Mouse (Mus musculus) midbrain, embryonic 16.5 days (tissue): ENCODE measurements around the gene Mospd1. TPM values are rescaled to one million over a fixed set of nuclear protein-coding genes. Genes with fewer than 3 reads are reported as not detected.

ENCODE experiments used
- ATAC-seq: fragments of 200-750 bp; cut with Nextera tagmentation; 2 replicates; pipeline ENCODE4 v1.8.0; 2017; ENCODE audit warnings: moderate TSS enrichment
- H3K27ac ChIP-seq: fragments of 300-500 bp; sonication (generic); 2 replicates; pipeline ENCODE4 v1.5.1; 2014; ENCODE audit warnings: mild to moderate bottlenecking, low read length, mixed read lengths
- H3K27me3 ChIP-seq: fragments of 300-500 bp; sonication (generic); 2 replicates; pipeline ENCODE4 v1.6.1; 2014; ENCODE audit warnings: low read depth, low read length, mixed read lengths; ENCODE audit not compliant: control insufficient read depth, insufficient read depth
- H3K36me3 ChIP-seq: fragments of 300-500 bp; sonication (generic); 2 replicates; pipeline ENCODE4 v1.6.1; 2014; ENCODE audit warnings: mild to moderate bottlenecking, low read length, moderate library complexity, mixed read lengths; ENCODE audit not compliant: control insufficient read depth, insufficient read depth
- H3K4me1 ChIP-seq: fragments of 300-500 bp; sonication (generic); 2 replicates; pipeline ENCODE4 v1.6.1; 2014; ENCODE audit warnings: mild to moderate bottlenecking, low read length, mixed read lengths; ENCODE audit not compliant: control insufficient read depth, insufficient read depth
- H3K4me2 ChIP-seq: fragments of 300-500 bp; sonication (generic); 2 replicates; pipeline ENCODE4 v1.6.1; 2014; ENCODE audit warnings: mild to moderate bottlenecking, low read length, mixed read lengths
- H3K4me3 ChIP-seq: fragments of 300-500 bp; sonication (generic); 2 replicates; pipeline ENCODE4 v1.5.1; 2014; ENCODE audit warnings: low read depth, mild to moderate bottlenecking, low read length, moderate library complexity, mixed read lengths
- H3K9ac ChIP-seq: fragments of 300-500 bp; sonication (generic); 2 replicates; pipeline ENCODE4 v1.6.1; 2014; ENCODE audit warnings: low read depth, low read length, mixed read lengths
- H3K9me3 ChIP-seq: fragments of 300-500 bp; sonication (generic); replicated peaks from 2 replicates; pipeline ENCODE4 v1.6.1; 2014; ENCODE audit warnings: mild to moderate bottlenecking, low read length, mixed read lengths; ENCODE audit not compliant: control insufficient read depth, poor library complexity, severe bottlenecking
- WGBS: fragments of 180-500 bp; shearing (Covaris S2); extraction: QIAGEN DNeasy Blood & Tissue Kit; methylation state at CpG from one replicate; pipeline ENCODE4 v1.1.7; 2014; 5-methylcytosine and 5-hydroxymethylcytosine counted together
- polyA plus RNA-seq: library from polyadenylated mRNA; unstranded; fragments of >200 nt; fragmentation: Nextera tagmentation; extraction: Ambion mirVana; gene quantifications from 2 replicates; pipeline ENCODE4 v1.2.1, GENCODE M21; 2015

The Mospd1 gene
- polyA plus RNA-seq, result 41.2 and 43.8 TPM in 2 replicates

GRCm38 (mm10) chrX:53370366-53370740 lies at the start of gene Mospd1:
Gene Mospd1 (minus strand): TSS chrX:53370502.
- WGBS, result 28% methylated on average over 5 of the region's 15 CpGs
- Histone ChIP-seq H3K36me3 (no peaks in the 10 kb centered on the region), H3K4me3 (peak within 1 kb of the TSS; percentile 58), H3K27ac (peak within 1 kb of the TSS; percentile 72), H3K9me3 (no peaks in the 10 kb centered on the region), H3K27me3 (no peaks in the 10 kb centered on the region), H3K4me2 (peak within 1 kb of the TSS; percentile 70), H3K9ac (peak within 1 kb of the TSS; percentile 76), H3K4me1 (no peaks in the 10 kb centered on the region; the same call in none of the 2 replicates)
- ATAC-seq, result peak; percentile 98

- Histone ChIP-seq H3K9me3 (no peaks in the 10 kb centered on the region), H3K4me3 (no peak overlapping the region), H3K4me2 (no peak overlapping the region), H3K36me3 (no peaks in the 10 kb centered on the region), H3K9ac (no peak overlapping the region), H3K4me1 (no peaks in the 10 kb centered on the region), H3K27me3 (no peaks in the 10 kb centered on the region), H3K27ac (no peak overlapping the region)
- WGBS, result 64% methylated on average over 3 of the region's 3 CpGs
- ATAC-seq, result no peak
Observed at GRCm38 (mm10) chrX:53386362-53386761, 16.1 kb upstream of the Mospd1 start.

GRCm38 (mm10) chrX:53383122-53383521 lies 12.8 kb upstream of the Mospd1 start:
- no peaks in the 10 kb centered on the region for H3K36me3 ChIP-seq
- H3K27ac ChIP-seq, result no peak overlapping the region
- WGBS, result 37% methylated on average over 3 of the region's 3 CpGs
- no peaks in the 10 kb centered on the region for H3K9me3 ChIP-seq
- no peak overlapping the region for H3K9ac ChIP-seq
- no peak for ATAC-seq
- no peaks in the 10 kb centered on the region for H3K27me3 ChIP-seq
- H3K4me3 ChIP-seq, result no peak overlapping the region
- no peaks in the 10 kb centered on the region for H3K4me1 ChIP-seq
- H3K4me2 ChIP-seq, result no peak overlapping the region

GRCm38 (mm10) chrX:53369534-53370365 lies 552 bp downstream of the Mospd1 start:
- Histone ChIP-seq H3K27me3 (no peaks in the 10 kb centered on the region), H3K4me3 (peak overlapping the region; percentile 58), H3K9ac (peak overlapping the region; percentile 76), H3K9me3 (no peaks in the 10 kb centered on the region), H3K4me2 (peak overlapping the region; percentile 70), H3K36me3 (no peaks in the 10 kb centered on the region), H3K27ac (peak overlapping the region; percentile 72), H3K4me1 (no peaks in the 10 kb centered on the region; the same call in none of the 2 replicates)
- 19% methylated on average over 25 of the region's 25 CpGs for WGBS
- ATAC-seq, result peak; percentile 92

GRCm38 (mm10) chrX:53364668-53365383 lies 5.5 kb downstream of the Mospd1 start:
- H3K4me3 ChIP-seq, result no peak overlapping the region
- no peak overlapping the region for H3K9ac ChIP-seq
- H3K4me2 ChIP-seq, result no peak overlapping the region
- no peaks in the 10 kb centered on the region; the same call in none of the 2 replicates for H3K4me1 ChIP-seq
- ATAC-seq, result no peak
- no peaks in the 10 kb centered on the region for H3K27me3 ChIP-seq
- H3K36me3 ChIP-seq, result no peaks in the 10 kb centered on the region
- no peak overlapping the region for H3K27ac ChIP-seq
- 85% methylated on average over 7 of the region's 7 CpGs for WGBS
- no peaks in the 10 kb centered on the region for H3K9me3 ChIP-seq

- H3K9me3 ChIP-seq, result no peaks in the 10 kb centered on the region
- no peaks in the 10 kb centered on the region for H3K36me3 ChIP-seq
- H3K27ac ChIP-seq, result no peak overlapping the region
- no peaks in the 10 kb centered on the region for H3K4me1 ChIP-seq
- ATAC-seq, result no peak
- no peak overlapping the region for H3K9ac ChIP-seq
- H3K27me3 ChIP-seq, result no peaks in the 10 kb centered on the region
- H3K4me2 ChIP-seq, result no peak overlapping the region
- WGBS, result 94% methylated on average over 4 of the region's 4 CpGs
- H3K4me3 ChIP-seq, result no peak overlapping the region
Observed at GRCm38 (mm10) chrX:53348374-53348773, 21.9 kb downstream of the Mospd1 start.

GRCm38 (mm10) chrX:53341531-53341930 lies 28.8 kb downstream of the Mospd1 start:
- Histone ChIP-seq H3K9ac (no peak overlapping the region), H3K4me3 (no peak overlapping the region), H3K27me3 (no peaks in the 10 kb centered on the region), H3K27ac (no peak overlapping the region), H3K4me2 (no peak overlapping the region), H3K4me1 (no peaks in the 10 kb centered on the region), H3K9me3 (no peaks in the 10 kb centered on the region), H3K36me3 (no peaks in the 10 kb centered on the region)
- WGBS, result 58% methylated on average over 2 of the region's 2 CpGs
- no peak for ATAC-seq

- Histone ChIP-seq H3K9ac (no peak overlapping the region), H3K4me1 (no peaks in the 10 kb centered on the region), H3K27ac (no peak overlapping the region), H3K4me3 (no peak overlapping the region), H3K27me3 (no peaks in the 10 kb centered on the region), H3K4me2 (no peak overlapping the region), H3K36me3 (no peaks in the 10 kb centered on the region), H3K9me3 (no peaks in the 10 kb centered on the region)
- no peak for ATAC-seq
Observed at GRCm38 (mm10) chrX:53337355-53337754, 32.9 kb downstream of the Mospd1 start.

- Histone ChIP-seq H3K9ac (no peak overlapping the region), H3K27ac (no peak overlapping the region), H3K4me3 (no peak overlapping the region), H3K4me2 (no peak overlapping the region), H3K36me3 (no peaks in the 10 kb centered on the region), H3K4me1 (no peaks in the 10 kb centered on the region), H3K27me3 (no peaks in the 10 kb centered on the region), H3K9me3 (no peaks in the 10 kb centered on the region)
- 92% methylated on average over 4 of the region's 4 CpGs for WGBS
- ATAC-seq, result no peak
Observed at GRCm38 (mm10) chrX:53330396-53330795, 39.9 kb downstream of the Mospd1 start.
